Mouse (Mus musculus): ENCODE results near the gene Ctbs. TPM values are rescaled to one million over a fixed set of nuclear protein-coding genes. Genes with fewer than 3 reads are reported as not detected.

Ctbs gene
- polyA plus RNA-seq, 1 experiment from 2014 or later = 14.8 TPM

DNA sequence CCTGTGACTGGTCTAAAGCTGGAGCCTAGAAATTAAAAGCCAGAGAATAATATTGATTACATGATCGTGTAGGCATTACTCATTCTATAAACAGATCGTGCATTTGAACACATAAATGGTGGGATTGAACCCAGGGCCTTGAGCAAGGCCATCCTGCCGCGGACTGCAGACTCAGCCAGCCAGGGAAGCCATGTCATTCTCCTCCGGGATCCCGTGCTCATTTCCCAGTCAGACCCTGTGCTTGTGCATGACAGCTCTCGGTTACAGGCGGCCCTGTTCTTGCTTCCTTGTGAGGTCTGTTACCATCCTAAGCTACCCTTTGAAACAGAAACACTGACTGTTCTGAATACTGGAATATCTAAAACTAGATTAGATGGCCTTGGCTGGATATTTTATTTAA is 14.9 kb upstream of the Ctbs start:
- Histone ChIP-seq H3K27ac (ENCODE audit: low read length) (no peak overlapping the region), H3K9me3 (ENCODE audit: low read length) (no peaks in the 10 kb centered on the region), H3K9ac (replicated peaks; ENCODE audit: low read depth) (no peak overlapping the region), H3K4me2 (replicated peaks; ENCODE audit: low read depth, low read length) (no peak overlapping the region), H3K4me3 (ENCODE audit: low read depth, low read length) (no peak overlapping the region), H3K36me3 (ENCODE audit: insufficient read depth, low read length) (0 out of 2 replicates have a peak, but pooled peaks cover 3% of the 10 kb centered on the region), H3K27me3 (replicated peaks; ENCODE audit: insufficient read depth, low read length) (no peaks in the 10 kb centered on the region), H3K4me1 (ENCODE audit: insufficient read depth, low read depth, low read length) (no peaks in the 10 kb centered on the region)
- WGBS = 89% methylated on average over 8 of the region's 8 CpGs
- no peak for ATAC-seq
- TF ChIP-seq EP300 (IDR thresholded peaks at IDR 0.05) (no peak), CTCF (IDR thresholded peaks at IDR 0.05) (no peak)
- DNase-seq (ENCODE audit: low spot score) = no peak

DNA sequence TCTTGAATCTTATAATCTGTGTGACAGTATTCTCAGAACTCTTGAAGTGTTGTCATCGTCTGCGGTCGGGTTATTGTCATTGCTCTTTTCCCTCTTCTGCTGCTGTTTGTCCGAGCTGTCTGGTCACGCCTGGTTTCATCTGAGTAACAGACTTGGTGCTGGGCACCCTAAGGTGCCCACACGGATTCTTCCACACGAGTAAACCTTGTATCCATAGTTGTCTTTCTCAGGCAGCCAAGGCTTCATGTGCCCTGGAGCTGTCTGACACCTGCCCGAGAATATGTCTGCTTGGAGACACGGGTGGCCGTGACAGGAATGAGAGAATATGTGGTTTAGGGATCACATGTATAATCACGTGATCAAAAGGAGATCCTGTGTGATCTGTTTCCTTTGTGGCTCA is 14.1 kb upstream of the Ctbs start:
- ATAC-seq (no peak), DNase-seq (ENCODE audit: low spot score) (no peak)
- 90% methylated on average over 11 of the region's 11 CpGs for WGBS
- no peak overlapping the region for H3K9ac ChIP-seq (replicated peaks; ENCODE audit: low read depth)
- H3K27ac ChIP-seq (ENCODE audit: low read length) = no peak overlapping the region
- TF ChIP-seq EP300 (IDR thresholded peaks at IDR 0.05) (no peak), CTCF (IDR thresholded peaks at IDR 0.05) (no peak)
- no peak overlapping the region for H3K4me2 ChIP-seq (replicated peaks; ENCODE audit: low read depth, low read length)
- no peak overlapping the region for H3K4me3 ChIP-seq (ENCODE audit: low read depth, low read length)
- no peaks in the 10 kb centered on the region for H3K4me1 ChIP-seq (ENCODE audit: insufficient read depth, low read depth, low read length)
- H3K9me3 ChIP-seq (ENCODE audit: low read length) = no peaks in the 10 kb centered on the region
- H3K27me3 ChIP-seq (replicated peaks; ENCODE audit: insufficient read depth, low read length) = no peaks in the 10 kb centered on the region
- H3K36me3 ChIP-seq (ENCODE audit: insufficient read depth, low read length) = 0 out of 2 replicates have a peak, but pooled peaks cover 6% of the 10 kb centered on the region

DNA sequence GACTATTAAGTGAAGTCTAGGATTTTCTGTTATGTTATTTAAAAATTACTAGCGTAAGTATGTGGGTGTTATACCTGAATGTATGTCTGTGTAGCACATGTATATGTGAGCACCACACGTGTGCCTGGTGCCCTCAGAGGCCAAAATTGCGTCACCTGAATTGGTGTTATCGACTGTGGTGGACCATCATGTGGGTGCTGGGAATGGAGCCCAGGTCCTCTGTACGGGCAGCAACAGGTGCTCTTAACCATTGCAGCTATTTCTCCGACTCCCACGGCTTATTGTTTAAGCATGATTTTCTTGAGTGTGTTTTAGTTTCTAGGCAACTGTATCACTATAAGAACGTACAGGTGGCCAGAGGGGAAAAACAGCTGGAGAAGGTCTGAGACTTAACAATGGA is 13.5 kb upstream of the Ctbs start:
- Histone ChIP-seq H3K4me1 (ENCODE audit: insufficient read depth, low read depth, low read length) (no peaks in the 10 kb centered on the region), H3K4me3 (ENCODE audit: low read depth, low read length) (no peak overlapping the region), H3K4me2 (replicated peaks; ENCODE audit: low read depth, low read length) (no peak overlapping the region), H3K9me3 (ENCODE audit: low read length) (no peaks in the 10 kb centered on the region), H3K36me3 (ENCODE audit: insufficient read depth, low read length) (0 out of 2 replicates have a peak, but pooled peaks cover 6% of the 10 kb centered on the region), H3K27ac (ENCODE audit: low read length) (no peak overlapping the region), H3K9ac (replicated peaks; ENCODE audit: low read depth) (no peak overlapping the region), H3K27me3 (replicated peaks; ENCODE audit: insufficient read depth, low read length) (no peaks in the 10 kb centered on the region)
- WGBS = 87% methylated on average over 8 of the region's 8 CpGs
- no peak for ATAC-seq
- TF ChIP-seq CTCF (IDR thresholded peaks at IDR 0.05) (no peak), EP300 (IDR thresholded peaks at IDR 0.05) (no peak)
- DNase-seq (ENCODE audit: low spot score) = no peak

DNA sequence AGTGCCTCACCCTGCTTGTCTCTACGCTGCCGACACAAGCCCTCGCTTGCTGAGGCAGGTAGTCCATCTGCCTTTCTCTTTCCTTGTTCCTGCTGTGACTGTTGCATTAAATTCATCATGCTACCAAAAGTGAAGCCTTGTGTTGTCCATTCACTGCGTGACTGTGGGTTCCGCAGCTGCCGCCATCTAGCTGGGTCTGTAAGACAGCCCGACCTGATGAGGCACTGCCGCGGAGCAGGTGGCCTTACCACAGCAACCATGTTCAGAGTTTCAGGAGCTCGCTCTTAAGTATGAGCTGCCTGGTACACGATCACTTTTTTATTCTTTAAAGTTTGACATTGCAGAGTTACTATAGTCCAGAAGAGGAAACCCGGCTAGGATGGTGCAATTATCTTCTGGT is 9.6 kb upstream of the Ctbs start:
- Histone ChIP-seq H3K4me2 (replicated peaks; ENCODE audit: low read depth, low read length) (no peak overlapping the region), H3K4me1 (ENCODE audit: insufficient read depth, low read depth, low read length) (no peaks in the 10 kb centered on the region), H3K9ac (replicated peaks; ENCODE audit: low read depth) (no peak overlapping the region), H3K27ac (ENCODE audit: low read length) (no peak overlapping the region), H3K9me3 (ENCODE audit: low read length) (no peaks in the 10 kb centered on the region), H3K4me3 (ENCODE audit: low read depth, low read length) (no peak overlapping the region), H3K36me3 (ENCODE audit: insufficient read depth, low read length) (0 out of 2 replicates have a peak, but pooled peaks cover 6% of the 10 kb centered on the region), H3K27me3 (replicated peaks; ENCODE audit: insufficient read depth, low read length) (no peaks in the 10 kb centered on the region)
- TF ChIP-seq CTCF (IDR thresholded peaks at IDR 0.05) (no peak), EP300 (IDR thresholded peaks at IDR 0.05) (no peak)
- ATAC-seq (no peak), DNase-seq (ENCODE audit: low spot score) (no peak)
- WGBS = 93% methylated on average over 12 of the region's 12 CpGs

DNA sequence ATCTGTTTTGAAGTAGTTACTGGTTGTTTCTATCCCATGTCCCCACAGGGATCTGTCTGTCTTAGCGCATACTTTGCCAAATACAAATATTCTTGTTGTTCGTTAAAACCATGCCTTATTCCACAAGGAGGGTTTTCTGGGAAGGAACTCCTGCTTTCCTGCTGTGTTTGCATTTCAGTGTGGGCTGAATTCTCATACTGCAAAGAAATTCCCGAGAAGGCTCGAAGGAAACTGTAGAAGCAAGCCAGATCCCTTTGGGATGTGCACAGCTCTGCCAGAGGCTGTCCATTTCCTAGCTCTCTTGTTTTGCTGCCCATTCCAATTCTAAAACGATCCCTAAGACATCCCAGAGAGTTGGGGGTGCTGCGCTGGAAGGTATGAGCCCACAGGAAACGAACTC is 9.2 kb upstream of the Ctbs start:
- WGBS = 84% methylated on average over 7 of the region's 7 CpGs
- Histone ChIP-seq H3K4me1 (ENCODE audit: insufficient read depth, low read depth, low read length) (no peaks in the 10 kb centered on the region), H3K4me3 (ENCODE audit: low read depth, low read length) (no peak overlapping the region), H3K4me2 (replicated peaks; ENCODE audit: low read depth, low read length) (no peak overlapping the region), H3K9ac (replicated peaks; ENCODE audit: low read depth) (no peak overlapping the region), H3K27me3 (replicated peaks; ENCODE audit: insufficient read depth, low read length) (no peaks in the 10 kb centered on the region), H3K9me3 (ENCODE audit: low read length) (no peaks in the 10 kb centered on the region), H3K27ac (ENCODE audit: low read length) (no peak overlapping the region), H3K36me3 (ENCODE audit: insufficient read depth, low read length) (0 out of 2 replicates have a peak, but pooled peaks cover 6% of the 10 kb centered on the region)
- no peak for ATAC-seq
- DNase-seq (ENCODE audit: low spot score) = no peak
- TF ChIP-seq EP300 (IDR thresholded peaks at IDR 0.05) (no peak), CTCF (IDR thresholded peaks at IDR 0.05) (no peak)

DNA sequence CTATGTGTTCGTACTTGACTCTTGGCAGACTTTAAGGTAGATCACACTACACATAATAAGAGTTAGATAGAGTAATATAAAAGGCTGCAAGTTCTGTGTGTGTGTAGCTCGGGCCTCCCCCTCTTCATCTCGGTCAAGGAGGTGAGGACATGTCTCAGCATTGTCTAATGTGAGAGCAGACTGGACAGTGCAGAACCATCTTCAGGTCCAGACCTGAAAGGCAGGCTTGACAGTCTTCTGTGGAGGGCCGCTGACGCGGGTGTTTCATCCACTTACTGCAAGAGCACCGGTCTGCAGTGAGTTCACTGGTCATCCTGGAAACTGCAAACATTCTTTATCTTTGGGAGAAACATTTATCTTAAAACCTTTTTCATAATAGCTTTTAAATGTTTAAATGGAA is 7.1 kb upstream of the Ctbs start:
- Histone ChIP-seq H3K36me3 (ENCODE audit: insufficient read depth, low read length) (0 out of 2 replicates have a peak, but pooled peaks cover 2% of the 10 kb centered on the region), H3K9me3 (ENCODE audit: low read length) (no peaks in the 10 kb centered on the region), H3K4me1 (ENCODE audit: insufficient read depth, low read depth, low read length) (no peaks in the 10 kb centered on the region), H3K27me3 (replicated peaks; ENCODE audit: insufficient read depth, low read length) (no peaks in the 10 kb centered on the region), H3K9ac (replicated peaks; ENCODE audit: low read depth) (no peak overlapping the region), H3K4me2 (replicated peaks; ENCODE audit: low read depth, low read length) (no peak overlapping the region), H3K27ac (ENCODE audit: low read length) (no peak overlapping the region), H3K4me3 (ENCODE audit: low read depth, low read length) (no peak overlapping the region)
- ATAC-seq (no peak), DNase-seq (ENCODE audit: low spot score) (no peak)
- TF ChIP-seq CTCF (IDR thresholded peaks at IDR 0.05) = no peak
- no peak for TF ChIP-seq EP300 (IDR thresholded peaks at IDR 0.05)
- 66% methylated on average over 7 of the region's 7 CpGs for WGBS

DNA sequence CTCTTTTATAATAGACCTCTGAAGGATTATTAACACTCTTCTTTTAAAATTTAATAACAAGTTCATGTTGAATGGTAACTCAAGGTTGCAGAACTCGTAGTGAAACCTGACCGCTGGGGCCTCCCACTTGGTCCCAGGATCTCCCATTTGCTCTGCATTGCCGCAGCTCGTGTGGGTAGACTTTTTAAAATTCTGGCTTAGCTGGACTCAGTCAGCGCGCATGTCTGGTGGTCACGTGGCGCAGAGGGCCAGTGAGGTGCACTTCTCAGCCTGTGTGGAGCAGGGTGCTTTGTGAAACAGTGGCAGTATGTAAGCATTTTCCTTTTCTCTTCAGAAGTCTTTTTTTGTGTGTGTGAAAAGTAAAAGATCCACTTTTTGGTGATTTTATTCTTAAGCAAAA is 6.7 kb upstream of the Ctbs start:
- Histone ChIP-seq H3K4me2 (replicated peaks; ENCODE audit: low read depth, low read length) (no peak overlapping the region), H3K36me3 (ENCODE audit: insufficient read depth, low read length) (0 out of 2 replicates have a peak, but pooled peaks cover 2% of the 10 kb centered on the region), H3K9me3 (ENCODE audit: low read length) (no peaks in the 10 kb centered on the region), H3K27me3 (replicated peaks; ENCODE audit: insufficient read depth, low read length) (no peaks in the 10 kb centered on the region), H3K4me1 (ENCODE audit: insufficient read depth, low read depth, low read length) (no peaks in the 10 kb centered on the region), H3K27ac (ENCODE audit: low read length) (no peak overlapping the region), H3K9ac (replicated peaks; ENCODE audit: low read depth) (no peak overlapping the region), H3K4me3 (ENCODE audit: low read depth, low read length) (no peak overlapping the region)
- ATAC-seq = no peak
- 86% methylated on average over 8 of the region's 8 CpGs for WGBS
- no peak for DNase-seq (ENCODE audit: low spot score)
- no peak for TF ChIP-seq EP300 (IDR thresholded peaks at IDR 0.05)
- no peak for TF ChIP-seq CTCF (IDR thresholded peaks at IDR 0.05)
